Mouse (Mus musculus) forebrain, embryonic 13.5 days (tissue): ENCODE results near the gene Snx33. TPM values are rescaled to one million over a fixed set of nuclear protein-coding genes. Genes with fewer than 3 reads are reported as not detected.

Experiments
- ATAC-seq: fragments of 200-750 bp; cut with Nextera tagmentation; 2 replicates; pipeline ENCODE4 v1.8.0; 2017
- H3K27ac ChIP-seq: fragments of 300-500 bp; sonication (generic); 2 replicates; pipeline ENCODE4 v1.5.1; 2015; ENCODE audit warnings: inconsistent platforms, mild to moderate bottlenecking, moderate library complexity
- H3K27me3 ChIP-seq: fragments of 300-500 bp; sonication (generic); 2 replicates; pipeline ENCODE4 v1.6.1; 2015; ENCODE audit warnings: mild to moderate bottlenecking, inconsistent platforms
- H3K36me3 ChIP-seq: fragments of 300-500 bp; sonication (generic); 2 replicates; pipeline ENCODE4 v1.6.1; 2015; ENCODE audit warnings: mild to moderate bottlenecking, inconsistent platforms; ENCODE audit not compliant: poor library complexity, severe bottlenecking
- H3K4me1 ChIP-seq: fragments of 300-500 bp; sonication (generic); 2 replicates; pipeline ENCODE4 v1.6.1; 2015; ENCODE audit warnings: inconsistent platforms
- H3K4me2 ChIP-seq: fragments of 300-500 bp; sonication (generic); 2 replicates; pipeline ENCODE4 v1.6.1; 2015; ENCODE audit warnings: inconsistent platforms, mild to moderate bottlenecking, moderate library complexity
- H3K4me3 ChIP-seq: fragments of 300-500 bp; sonication (generic); 2 replicates; pipeline ENCODE4 v1.5.1; 2015; ENCODE audit warnings: mild to moderate bottlenecking, inconsistent platforms
- H3K9ac ChIP-seq: fragments of 300-500 bp; sonication (generic); 2 replicates; pipeline ENCODE4 v1.6.1; 2015; ENCODE audit warnings: mild to moderate bottlenecking, inconsistent platforms
- H3K9me3 ChIP-seq: fragments of 300-500 bp; sonication (generic); replicated peaks from 2 replicates; pipeline ENCODE4 v1.6.1; 2016; ENCODE audit warnings: inconsistent platforms
- WGBS: fragments of 180-500 bp; shearing (Covaris S2); methylation state at CpG from one replicate; pipeline ENCODE4 v1.1.7; 2015; 5-methylcytosine and 5-hydroxymethylcytosine counted together
- polyA plus RNA-seq: library from polyadenylated mRNA; unstranded; fragments of >200 nt; fragmentation: Nextera tagmentation; extraction: Ambion mirVana; gene quantifications from 2 replicates; pipeline ENCODE4 v1.2.1, GENCODE M21; 2015

Snx33 gene
- polyA plus RNA-seq, 1 experiment from 2014 or later = 2.6 TPM

GRCm38 (mm10) chr9:56886113-56886512 lies 42.1 kb downstream of the Snx33 start:
- Histone ChIP-seq H3K36me3 (no peaks in the 10 kb centered on the region), H3K27me3 (peaks cover 10% of the 10 kb centered on the region), H3K9me3 (no peaks in the 10 kb centered on the region), H3K4me1 (peaks cover 4% of the 10 kb centered on the region; the same call in 1 of the 2 replicates), H3K4me3 (no peak overlapping the region), H3K4me2 (no peak overlapping the region), H3K9ac (no peak overlapping the region), H3K27ac (no peak overlapping the region)
- WGBS = 62% methylated on average over 13 of the region's 13 CpGs
- ATAC-seq = no peak

- H3K9ac ChIP-seq = no peak overlapping the region
- 87% methylated on average over 4 of the region's 4 CpGs for WGBS
- H3K27ac ChIP-seq = no peak overlapping the region
- H3K4me2 ChIP-seq = no peak overlapping the region
- ATAC-seq = no peak
- no peak overlapping the region for H3K4me3 ChIP-seq
- no peaks in the 10 kb centered on the region for H3K4me1 ChIP-seq
- no peaks in the 10 kb centered on the region for H3K27me3 ChIP-seq
- H3K36me3 ChIP-seq = no peaks in the 10 kb centered on the region
- no peaks in the 10 kb centered on the region for H3K9me3 ChIP-seq
These were observed 43.8 kb downstream of the Snx33 start for GRCm38 (mm10) chr9:56884328-56884727.

GRCm38 (mm10) chr9:56883470-56883869 lies 44.7 kb downstream of the Snx33 start:
- H3K4me3 ChIP-seq = no peak overlapping the region
- H3K36me3 ChIP-seq = no peaks in the 10 kb centered on the region
- no peaks in the 10 kb centered on the region for H3K9me3 ChIP-seq
- H3K27ac ChIP-seq = no peak overlapping the region
- no peaks in the 10 kb centered on the region for H3K27me3 ChIP-seq
- no peak overlapping the region for H3K4me2 ChIP-seq
- no peak for ATAC-seq
- H3K9ac ChIP-seq = no peak overlapping the region
- 82% methylated on average over 7 of the region's 7 CpGs for WGBS
- H3K4me1 ChIP-seq = no peaks in the 10 kb centered on the region

- Histone ChIP-seq H3K4me1 (no peaks in the 10 kb centered on the region), H3K4me2 (no peak overlapping the region), H3K9me3 (no peaks in the 10 kb centered on the region), H3K9ac (no peak overlapping the region), H3K36me3 (no peaks in the 10 kb centered on the region), H3K27ac (no peak overlapping the region), H3K4me3 (no peak overlapping the region), H3K27me3 (no peaks in the 10 kb centered on the region)
- 85% methylated on average over 12 of the region's 12 CpGs for WGBS
- no peak for ATAC-seq
These were observed 45.4 kb downstream of the Snx33 start for GRCm38 (mm10) chr9:56882818-56883217.

- WGBS = 76% methylated on average over 4 of the region's 4 CpGs
- Histone ChIP-seq H3K4me2 (no peak overlapping the region), H3K4me3 (no peak overlapping the region), H3K4me1 (no peaks in the 10 kb centered on the region), H3K9me3 (no peaks in the 10 kb centered on the region), H3K27me3 (no peaks in the 10 kb centered on the region), H3K9ac (no peak overlapping the region), H3K36me3 (no peaks in the 10 kb centered on the region), H3K27ac (no peak overlapping the region)
- no peak for ATAC-seq
These were observed 45.9 kb downstream of the Snx33 start for GRCm38 (mm10) chr9:56882283-56882682.

GRCm38 (mm10) chr9:56881539-56882082 lies 46.6 kb downstream of the Snx33 start:
- no peak for ATAC-seq
- WGBS = 93% methylated on average over 3 of the region's 3 CpGs
- H3K4me1 ChIP-seq = peaks cover 4% of the 10 kb centered on the region; the same call in 1 of the 2 replicates
- H3K27ac ChIP-seq = no peak overlapping the region
- H3K36me3 ChIP-seq = no peaks in the 10 kb centered on the region
- H3K4me2 ChIP-seq = no peak overlapping the region
- no peak overlapping the region; the same call in 1 of the 2 replicates for H3K9ac ChIP-seq
- no peaks in the 10 kb centered on the region for H3K9me3 ChIP-seq
- H3K4me3 ChIP-seq = no peak overlapping the region
- no peaks in the 10 kb centered on the region for H3K27me3 ChIP-seq

- 62% methylated on average over 9 of the region's 9 CpGs for WGBS
These were observed 47.4 kb downstream of the Snx33 start for GRCm38 (mm10) chr9:56880790-56881189.

GRCm38 (mm10) chr9:56877284-56877683 lies 50.9 kb downstream of the Snx33 start:
- no peak overlapping the region for H3K27ac ChIP-seq
- ATAC-seq = no peak
- WGBS = 82% methylated on average over 5 of the region's 5 CpGs

More at GRCm38 (mm10) chr9:56880790-56881189, 47.4 kb downstream of the Snx33 start:
- Histone ChIP-seq H3K4me1 (peaks cover 6% of the 10 kb centered on the region; the same call in 1 of the 2 replicates), H3K4me2 (no peak overlapping the region), H3K9me3 (no peaks in the 10 kb centered on the region), H3K4me3 (no peak overlapping the region), H3K27me3 (no peaks in the 10 kb centered on the region), H3K27ac (no peak overlapping the region), H3K9ac (no peak overlapping the region), H3K36me3 (no peaks in the 10 kb centered on the region)
- ATAC-seq = no peak

GRCm38 (mm10) chr9:56876784-56877183 lies 51.4 kb downstream of the Snx33 start:
- ATAC-seq = peak; percentile 30; the same call in 1 of the 2 replicates
- H3K27ac ChIP-seq = no peak overlapping the region
- 49% methylated on average over 9 of the region's 9 CpGs for WGBS

More at GRCm38 (mm10) chr9:56877284-56877683, 50.9 kb downstream of the Snx33 start:
- Histone ChIP-seq H3K4me1 (peaks cover 6% of the 10 kb centered on the region; the same call in 1 of the 2 replicates), H3K4me2 (no peak overlapping the region), H3K9ac (no peak overlapping the region), H3K27me3 (no peaks in the 10 kb centered on the region), H3K9me3 (no peaks in the 10 kb centered on the region), H3K36me3 (no peaks in the 10 kb centered on the region), H3K4me3 (no peak overlapping the region)

GRCm38 (mm10) chr9:56873097-56873496 lies 55.1 kb downstream of the Snx33 start:
- H3K9ac ChIP-seq = no peak overlapping the region
- no peaks in the 10 kb centered on the region for H3K9me3 ChIP-seq
- no peak overlapping the region for H3K4me2 ChIP-seq
- 74% methylated on average over 1 of the region's 1 CpGs for WGBS
- H3K4me1 ChIP-seq = peaks cover 15% of the 10 kb centered on the region
- no peaks in the 10 kb centered on the region for H3K27me3 ChIP-seq
- H3K4me3 ChIP-seq = no peak overlapping the region
- no peak for ATAC-seq
- H3K27ac ChIP-seq = no peak overlapping the region
- H3K36me3 ChIP-seq = no peaks in the 10 kb centered on the region

More at GRCm38 (mm10) chr9:56876784-56877183, 51.4 kb downstream of the Snx33 start:
- H3K27me3 ChIP-seq = no peaks in the 10 kb centered on the region
- H3K4me2 ChIP-seq = no peak overlapping the region
- no peak overlapping the region for H3K4me3 ChIP-seq
- no peaks in the 10 kb centered on the region for H3K36me3 ChIP-seq
- no peak overlapping the region; the same call in 1 of the 2 replicates for H3K9ac ChIP-seq
- peaks cover 6% of the 10 kb centered on the region; the same call in 1 of the 2 replicates for H3K4me1 ChIP-seq
- H3K9me3 ChIP-seq = no peaks in the 10 kb centered on the region

- no peak overlapping the region for H3K9ac ChIP-seq
- no peaks in the 10 kb centered on the region for H3K9me3 ChIP-seq
- 83% methylated on average over 5 of the region's 5 CpGs for WGBS
- H3K4me2 ChIP-seq = no peak overlapping the region
- no peaks in the 10 kb centered on the region for H3K36me3 ChIP-seq
- no peak overlapping the region for H3K4me3 ChIP-seq
- no peak for ATAC-seq
- H3K27ac ChIP-seq = no peak overlapping the region
- H3K27me3 ChIP-seq = no peaks in the 10 kb centered on the region
- peaks cover 20% of the 10 kb centered on the region for H3K4me1 ChIP-seq
These were observed 55.9 kb downstream of the Snx33 start for GRCm38 (mm10) chr9:56872105-56872903.

GRCm38 (mm10) chr9:56871191-56871590 lies 57.0 kb downstream of the Snx33 start:
- H3K9ac ChIP-seq = no peak overlapping the region
- no peaks in the 10 kb centered on the region for H3K36me3 ChIP-seq
- peaks cover 4% of the 10 kb centered on the region; the same call in 1 of the 2 replicates for H3K27me3 ChIP-seq
- 60% methylated on average over 5 of the region's 5 CpGs for WGBS
- H3K4me1 ChIP-seq = peaks cover 14% of the 10 kb centered on the region
- no peak overlapping the region for H3K27ac ChIP-seq
- no peak overlapping the region for H3K4me3 ChIP-seq
- H3K9me3 ChIP-seq = no peaks in the 10 kb centered on the region
- no peak overlapping the region for H3K4me2 ChIP-seq
- ATAC-seq = no peak
